Mouse (Mus musculus) thymus, adult 2 months (tissue): Measurements from ENCODE around the gene Fnip2.

Experiments used
- CTCF ChIP-seq: fragments of 200-500 bp; IDR thresholded peaks from 2 replicates; pipeline ENCODE4 v1.5.1; 2012; ENCODE audit warnings: mild to moderate bottlenecking, control low read depth, low read length, moderate library complexity, borderline replicate concordance; ENCODE audit not compliant: control insufficient read depth, poor library complexity, insufficient read depth; ENCODE audit errors: extremely low read depth
- POLR2A ChIP-seq: fragments of 200-500 bp; IDR thresholded peaks from 2 replicates; pipeline ENCODE4 v1.6.1; 2012; ENCODE audit warnings: mild to moderate bottlenecking, low read length, control low read depth, moderate library complexity; ENCODE audit not compliant: control insufficient read depth, poor library complexity, insufficient read depth; ENCODE audit errors: extremely low read depth

DNA sequence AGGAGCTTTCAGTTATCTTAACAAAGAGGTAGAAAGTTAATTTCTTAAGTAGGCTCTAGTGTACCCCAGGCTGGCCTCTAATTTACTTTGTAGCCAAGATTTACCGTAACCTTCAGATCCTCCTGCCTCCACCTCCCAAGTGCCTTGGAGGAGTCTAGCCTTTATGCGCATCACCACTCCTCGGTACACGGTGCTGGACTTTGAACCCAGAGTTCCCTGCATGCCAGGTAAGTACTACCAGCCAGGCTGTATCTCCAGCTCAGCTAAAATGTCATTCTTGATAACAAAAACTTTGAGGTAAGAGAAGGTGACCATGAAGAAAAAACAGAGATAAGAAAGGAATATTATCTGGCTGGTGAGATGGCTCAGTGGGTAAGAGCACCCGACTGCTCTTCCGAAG, 7.0 kb downstream of the Fnip2 start:
- TF ChIP-seq CTCF: no peak
- TF ChIP-seq POLR2A: no peak
